Mouse (Mus musculus) adrenal gland, postnatal 25 days (tissue): Measurements from ENCODE around the gene Ackr4. TPM values are rescaled to one million over a fixed set of nuclear protein-coding genes. Genes with fewer than 3 reads are reported as not detected.

Experiments
- DNase-seq: peaks from one replicate; pipeline ENCODE4 v3.0.0; 2021; ENCODE audit warnings: mixed read lengths
- total RNA-seq: library from RNA; stranded (reverse); gene quantifications from 2 replicates; pipeline ENCODE4 v1.2.3, GENCODE M21; 2021

Ackr4 gene
- total RNA-seq, 1 experiment from 2014 or later = 0.18 TPM

- DNase-seq = no peak
Measured at GRCm38 (mm10) chr9:104104986-104105385, 21.7 kb downstream of the Ackr4 start.

GRCm38 (mm10) chr9:104102901-104103300 is 23.8 kb downstream of the Ackr4 start:
- DNase-seq = no peak

DNA sequence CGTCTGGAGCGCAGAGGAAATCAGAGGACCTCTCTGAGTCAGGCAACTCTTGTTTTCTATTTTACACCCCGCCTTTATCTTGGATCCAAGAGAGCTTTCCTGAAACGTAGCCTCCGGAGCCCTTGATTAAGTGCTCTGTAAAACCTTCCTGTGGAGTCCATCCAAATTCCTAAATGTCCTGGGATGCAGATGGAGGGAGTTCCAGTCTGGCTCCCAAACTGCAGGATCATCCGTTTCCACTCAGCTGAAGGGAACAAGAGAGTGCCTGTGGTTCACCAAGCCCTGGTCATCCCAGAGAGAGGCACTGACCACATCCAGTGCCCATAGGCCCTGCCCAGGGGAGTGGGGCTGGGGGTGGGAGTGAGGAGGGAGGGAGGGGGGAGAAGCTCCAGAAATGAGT is 24.4 kb downstream of the Ackr4 start:
- no peak for DNase-seq

GRCm38 (mm10) chr9:104101458-104101857 is 25.3 kb downstream of the Ackr4 start:
- no peak for DNase-seq

GRCm38 (mm10) chr9:104100822-104101221 is 25.9 kb downstream of the Ackr4 start:
- DNase-seq = no peak

DNA sequence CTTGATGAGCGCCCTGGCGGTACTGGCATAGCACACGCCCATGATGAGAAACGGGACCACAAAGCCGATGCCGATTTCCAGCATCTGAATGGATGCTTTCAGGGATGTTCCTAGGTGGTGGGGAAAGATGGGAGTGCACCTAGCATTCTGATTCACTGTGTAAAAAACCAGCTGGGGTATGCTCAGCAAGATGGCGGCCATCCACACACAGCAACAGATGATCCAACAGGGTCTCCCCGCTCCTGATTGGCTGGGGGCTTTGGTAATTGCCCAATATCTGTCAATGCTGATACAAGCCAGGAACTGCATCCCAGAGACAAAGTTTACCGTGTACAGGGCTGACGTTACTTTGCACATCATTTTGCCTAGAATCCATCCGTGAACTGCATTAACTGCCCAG is 27.7 kb downstream of the Ackr4 start:
- DNase-seq = no peak

- no peak for DNase-seq
Measured at GRCm38 (mm10) chr9:104098256-104098655, 28.5 kb downstream of the Ackr4 start.

DNA sequence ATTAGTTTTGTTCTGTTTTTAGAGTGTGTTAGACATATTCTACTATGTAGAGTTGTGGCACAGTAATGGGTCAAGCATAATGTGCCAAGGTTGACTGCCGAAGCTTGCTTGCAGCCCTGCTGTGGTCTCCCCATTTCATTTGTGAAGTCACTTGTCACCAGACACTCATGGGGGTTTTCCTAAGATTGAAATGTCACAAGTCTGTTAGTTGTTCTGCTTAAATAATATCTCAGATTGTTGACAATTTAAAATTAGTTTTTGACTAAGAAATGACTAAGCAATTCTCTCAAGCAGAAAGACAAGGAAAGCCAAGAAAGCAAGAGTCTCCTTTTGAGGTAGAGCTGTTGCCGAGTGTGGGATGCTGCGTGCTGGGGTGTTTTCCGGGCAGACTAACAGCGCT is 33.8 kb downstream of the Ackr4 start:
- DNase-seq = no peak

DNA sequence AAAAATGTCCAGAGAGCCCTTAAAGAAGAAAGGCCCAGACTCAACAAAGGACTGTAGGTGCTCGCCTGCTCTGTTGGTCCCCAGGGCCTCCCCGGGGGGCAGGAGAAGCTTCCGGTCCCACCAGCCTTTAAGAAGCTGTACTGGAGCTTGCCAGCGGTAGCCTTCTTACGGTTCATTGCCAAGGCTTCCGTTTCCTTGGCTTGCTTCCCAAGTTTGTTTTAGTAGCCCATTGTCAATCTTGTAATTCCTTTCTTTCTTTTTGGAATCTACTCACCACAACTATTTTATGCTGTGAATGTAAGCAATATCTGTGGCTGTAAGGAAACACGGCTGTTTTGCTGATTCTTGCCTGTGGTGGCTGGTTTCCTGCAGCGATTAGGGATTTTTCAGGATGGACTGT is 38.2 kb downstream of the Ackr4 start:
- no peak for DNase-seq

GRCm38 (mm10) chr9:104085730-104086429 is 40.9 kb downstream of the Ackr4 start:
- DNase-seq = no peak

DNA sequence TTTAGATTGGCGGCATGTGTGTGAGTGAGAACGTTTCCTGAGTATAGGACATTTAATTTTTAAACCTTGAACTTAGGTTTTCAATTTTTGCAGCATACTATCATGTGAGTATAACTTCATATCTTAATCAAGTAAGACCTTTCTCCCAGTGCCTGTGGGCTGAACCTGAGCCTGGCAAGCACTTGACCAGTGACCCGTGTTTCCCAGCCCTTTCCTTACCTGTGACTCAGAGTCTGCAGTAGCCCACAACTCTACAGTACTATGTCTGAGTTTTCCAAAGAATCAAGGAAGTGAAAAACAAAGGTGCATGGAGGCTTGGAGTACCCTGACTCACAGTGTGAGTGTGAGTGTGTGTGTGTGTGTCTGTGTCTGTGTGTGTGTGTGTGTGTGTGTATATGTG is 46.7 kb downstream of the Ackr4 start:
- no peak for DNase-seq

DNA sequence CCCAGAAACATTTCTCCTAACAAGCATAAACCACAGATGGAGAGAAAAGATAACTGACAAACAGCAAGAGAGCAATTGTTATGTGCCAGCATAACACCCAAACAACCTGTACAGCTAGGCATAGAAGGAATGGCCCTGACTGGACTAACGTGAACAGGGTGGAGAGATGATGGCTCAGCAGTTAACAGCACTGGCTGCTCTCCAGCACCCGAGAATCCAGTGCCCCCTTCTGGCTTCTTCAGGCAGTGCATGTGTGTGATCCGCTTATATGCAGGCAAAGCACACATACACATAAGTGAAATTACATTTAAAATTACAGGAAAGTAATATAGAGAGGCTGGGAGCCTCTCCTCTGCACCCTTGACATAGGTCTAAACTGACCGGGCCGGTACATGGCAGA is 47.4 kb downstream of the Ackr4 start:
- DNase-seq = peak; percentile 33

DNA sequence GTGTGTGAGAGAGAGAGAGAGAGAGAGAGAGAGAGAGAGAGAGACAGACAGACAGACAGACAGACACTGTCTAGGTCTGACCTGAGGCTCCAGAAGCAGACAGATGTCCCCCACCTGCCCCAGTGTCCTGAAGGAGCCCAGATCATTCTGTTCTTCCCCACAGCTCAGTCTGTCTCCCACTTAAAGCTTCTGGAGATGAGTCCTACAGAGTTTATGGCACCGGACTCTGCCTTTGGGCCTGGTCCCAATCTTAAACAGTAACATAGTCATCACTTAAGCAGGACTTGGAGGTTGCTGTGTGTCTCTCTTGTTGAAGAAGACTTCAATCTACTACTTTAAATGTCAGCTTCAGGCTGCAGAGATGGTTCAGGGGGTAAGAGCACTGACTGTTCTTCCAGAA is 48.0 kb downstream of the Ackr4 start:
- DNase-seq = no peak

DNA sequence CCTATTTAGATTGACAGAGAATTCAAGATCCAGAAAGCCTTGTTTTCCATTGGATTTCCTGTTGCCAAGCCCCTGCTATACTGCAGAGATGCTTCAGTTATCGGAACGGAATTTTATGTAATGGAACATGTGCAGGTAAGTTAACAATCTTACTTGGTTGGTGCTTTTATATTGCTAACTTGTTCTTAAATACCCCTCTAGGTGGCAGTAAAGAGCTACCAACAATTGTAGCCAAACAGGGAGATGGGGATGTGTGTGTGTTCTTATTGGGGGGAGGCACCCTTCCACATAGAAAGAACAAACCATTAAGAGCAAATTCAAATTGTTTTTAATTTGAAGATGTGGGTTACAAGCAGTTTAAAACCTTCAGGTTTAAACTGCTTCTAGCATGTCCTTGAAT is 50.9 kb downstream of the Ackr4 start:
- DNase-seq = no peak

GRCm38 (mm10) chr9:104070863-104071604 is 55.7 kb downstream of the Ackr4 start:
- DNase-seq = no peak

- DNase-seq = no peak
Measured at GRCm38 (mm10) chr9:104070241-104070640, 56.5 kb downstream of the Ackr4 start.

GRCm38 (mm10) chr9:104064571-104064970 is 62.2 kb downstream of the Ackr4 start:
- no peak for DNase-seq

GRCm38 (mm10) chr9:104063244-104063961 is 63.3 kb downstream of the Ackr4 start, which contains the start of gene Acad11:
Gene Acad11 (plus strand): TSS chr9:104063377.
- DNase-seq = peak; percentile 74

DNA sequence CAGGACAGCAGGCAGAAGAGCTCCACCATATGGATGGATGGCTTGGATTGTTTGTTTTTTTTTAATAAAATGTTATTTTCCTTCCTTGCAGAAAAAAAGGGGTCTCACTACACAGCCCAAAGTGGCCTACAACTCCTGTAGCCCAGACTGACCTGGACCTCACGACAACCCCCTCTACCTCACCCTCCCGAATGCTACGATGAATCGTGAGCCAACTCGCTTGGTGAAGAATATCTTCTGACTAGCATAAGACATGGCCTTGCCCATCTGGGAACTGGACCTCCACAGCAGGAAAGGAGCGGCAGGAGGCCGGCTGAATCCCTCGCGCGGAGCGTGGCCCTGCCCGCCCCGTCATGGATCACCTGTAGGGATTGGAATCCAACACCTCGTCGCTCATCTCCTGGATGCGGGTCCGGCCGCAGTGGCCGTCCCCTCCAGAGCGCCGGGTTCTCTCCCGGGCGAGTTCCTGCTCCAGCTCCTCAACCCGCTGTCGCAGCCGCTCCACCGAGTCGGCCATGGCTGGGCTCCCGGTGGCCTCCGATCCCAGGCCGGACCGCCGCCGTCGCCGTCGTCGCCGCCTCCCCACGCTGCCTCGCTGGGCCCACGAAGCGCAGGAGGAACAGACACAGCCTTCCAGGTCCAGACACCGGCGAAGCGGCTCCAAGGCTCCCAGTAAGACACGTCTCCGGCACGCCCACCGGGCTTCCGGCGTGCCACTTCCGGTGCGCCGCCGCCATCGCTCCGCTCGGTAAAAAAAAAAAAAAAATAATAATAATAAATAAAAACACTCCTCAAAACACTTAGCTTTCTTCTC is 64.1 kb downstream of the Ackr4 start, which contains the start of gene Uba5:
Gene Uba5 (minus strand): TSS at position 705 of the 814 bp plus-strand sequence.
- peak; percentile 78 for DNase-seq

DNA sequence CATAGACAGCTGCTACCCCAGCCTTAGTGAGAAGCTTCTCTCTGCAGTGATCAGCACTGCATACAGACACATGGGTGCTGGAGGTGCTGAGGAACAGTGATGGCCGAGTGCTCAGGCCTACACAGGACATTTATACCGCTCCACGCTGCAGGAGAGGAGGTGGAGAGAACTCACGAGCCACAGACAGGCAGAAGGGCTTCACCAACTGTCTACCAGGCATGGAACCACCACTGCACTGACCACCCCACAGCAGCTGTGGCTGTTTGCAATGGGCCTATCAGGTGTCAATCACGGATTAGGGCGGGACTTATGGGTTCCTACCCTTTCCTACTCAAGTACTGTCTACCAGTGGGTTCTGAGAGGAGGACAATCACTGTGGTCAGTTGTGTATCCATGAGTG is 75.7 kb downstream of the Ackr4 start:
- no peak for DNase-seq

- no peak for DNase-seq
Measured at GRCm38 (mm10) chr9:104043676-104044075, 83.1 kb downstream of the Ackr4 start.

DNA sequence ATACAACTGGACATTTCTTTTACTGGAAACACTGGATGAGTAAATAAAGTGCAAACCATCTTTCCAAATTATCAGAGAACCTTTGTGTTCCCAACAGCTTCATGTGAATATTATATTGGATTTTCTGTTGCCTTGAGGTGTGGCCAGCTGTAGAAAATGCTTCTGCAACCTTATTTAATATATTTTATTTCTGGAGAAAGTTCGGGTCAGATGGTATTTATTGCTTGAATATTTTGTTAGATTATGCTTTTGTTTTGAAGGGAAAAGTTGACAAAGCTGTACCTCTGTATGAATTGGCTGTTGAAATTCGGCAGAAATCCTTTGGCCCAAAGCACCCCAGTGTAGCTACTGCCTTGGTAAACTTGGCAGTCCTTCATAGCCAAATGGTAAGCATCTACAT is 86.4 kb downstream of the Ackr4 start, which contains the start of gene Gm28305:
Gene Gm28305 (plus strand): TSS at position 301 of the 400 bp plus-strand sequence.
- DNase-seq = no peak
